Mouse (Mus musculus): ENCODE data around the gene Lrig2.

The Lrig2 gene

DNA sequence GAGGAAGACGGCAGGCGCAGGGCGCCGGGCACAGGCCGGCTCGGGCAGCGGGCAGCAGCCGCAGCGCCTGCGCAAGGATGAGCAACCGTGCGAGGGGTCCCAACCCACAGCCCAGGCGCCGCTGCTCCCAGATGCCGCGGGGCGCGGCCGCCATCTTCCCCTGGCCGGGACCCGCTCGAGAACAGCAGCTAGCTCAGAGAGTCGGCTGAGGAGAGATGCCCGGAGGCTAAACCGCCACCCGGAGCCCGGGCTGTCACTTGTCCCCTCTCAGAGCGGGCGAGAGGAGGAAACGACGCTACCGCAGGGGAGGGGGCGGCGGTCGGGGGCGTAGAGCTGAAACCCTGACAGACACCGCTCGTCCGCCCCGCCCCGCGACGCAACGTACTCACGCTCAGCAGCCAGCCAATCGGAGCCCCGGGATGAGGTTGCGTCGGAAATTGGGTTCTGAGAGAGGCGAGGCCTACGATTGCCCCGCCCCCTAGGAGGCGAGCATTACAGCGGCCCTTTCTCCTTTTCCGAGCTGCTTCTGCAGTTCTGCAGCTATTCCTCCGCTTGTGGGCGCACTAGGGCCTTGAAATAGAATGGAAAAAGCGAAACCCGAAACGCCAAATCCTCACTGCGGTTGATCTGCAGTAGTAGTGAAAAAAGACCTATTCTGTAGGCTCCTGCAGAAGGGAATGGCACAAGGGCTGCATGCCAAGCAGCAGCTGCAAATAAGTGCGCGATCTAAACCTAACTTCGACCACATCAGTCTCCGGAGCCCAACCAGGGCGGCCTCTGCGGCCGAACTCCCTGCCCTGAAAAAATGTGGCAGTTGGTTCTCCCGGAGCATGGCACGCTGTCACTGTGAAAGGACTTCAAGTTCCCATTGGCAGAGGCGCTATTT is at the start of gene Lrig2:
Lrig2 (minus strand) TSS at position 381 of the 886 bp plus-strand sequence.
- peak; percentile 99 for DNase-seq (ENCODE audit: low spot score)

- no peak for DNase-seq (ENCODE audit: low spot score)
Observed at GRCm38 (mm10) chr3:104556624-104557023, 44.9 kb upstream of the Lrig2 start.

- no peak for DNase-seq (ENCODE audit: low spot score)
Observed at GRCm38 (mm10) chr3:104550594-104550993, 38.9 kb upstream of the Lrig2 start.

DNA sequence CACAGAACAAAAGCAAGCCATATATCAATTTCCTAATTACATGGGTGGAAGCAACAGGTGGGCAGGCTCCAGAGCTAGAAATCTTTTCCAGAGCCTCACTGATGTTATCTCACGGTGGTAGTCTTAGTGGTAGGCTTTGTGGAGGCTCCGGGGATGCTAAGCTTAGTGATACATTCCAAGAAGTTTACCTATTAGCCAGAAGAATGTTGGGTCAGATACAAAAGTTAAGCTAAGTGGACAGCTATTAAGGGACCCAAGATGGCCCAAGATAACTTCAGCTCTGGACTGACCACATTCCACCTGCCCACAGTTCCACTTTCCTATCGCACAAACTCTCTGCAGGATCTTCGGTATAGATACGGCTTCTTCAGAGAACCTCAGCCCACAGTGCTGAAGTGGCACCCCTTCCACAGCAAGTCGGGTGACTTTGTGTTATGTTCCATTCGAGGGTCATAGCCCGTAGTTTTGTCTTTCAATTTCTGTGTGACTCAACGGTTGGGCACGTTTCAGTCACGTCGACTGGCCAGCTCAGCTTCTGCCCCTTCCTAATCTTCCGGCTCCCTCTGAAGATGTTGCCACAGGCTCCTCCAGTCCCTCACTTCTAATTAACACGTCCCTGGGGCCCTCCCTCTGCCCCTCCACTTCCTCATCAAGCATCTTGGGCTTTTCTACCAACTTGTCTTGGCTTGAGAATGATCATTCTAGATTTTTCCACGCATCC is 36.8 kb upstream of the Lrig2 start:
- no peak for DNase-seq (ENCODE audit: low spot score)

- DNase-seq (ENCODE audit: low spot score): no peak
Observed at GRCm38 (mm10) chr3:104543825-104544224, 32.1 kb upstream of the Lrig2 start.

- DNase-seq (ENCODE audit: low spot score): no peak
Observed at GRCm38 (mm10) chr3:104542065-104542429, 30.3 kb upstream of the Lrig2 start.

DNA sequence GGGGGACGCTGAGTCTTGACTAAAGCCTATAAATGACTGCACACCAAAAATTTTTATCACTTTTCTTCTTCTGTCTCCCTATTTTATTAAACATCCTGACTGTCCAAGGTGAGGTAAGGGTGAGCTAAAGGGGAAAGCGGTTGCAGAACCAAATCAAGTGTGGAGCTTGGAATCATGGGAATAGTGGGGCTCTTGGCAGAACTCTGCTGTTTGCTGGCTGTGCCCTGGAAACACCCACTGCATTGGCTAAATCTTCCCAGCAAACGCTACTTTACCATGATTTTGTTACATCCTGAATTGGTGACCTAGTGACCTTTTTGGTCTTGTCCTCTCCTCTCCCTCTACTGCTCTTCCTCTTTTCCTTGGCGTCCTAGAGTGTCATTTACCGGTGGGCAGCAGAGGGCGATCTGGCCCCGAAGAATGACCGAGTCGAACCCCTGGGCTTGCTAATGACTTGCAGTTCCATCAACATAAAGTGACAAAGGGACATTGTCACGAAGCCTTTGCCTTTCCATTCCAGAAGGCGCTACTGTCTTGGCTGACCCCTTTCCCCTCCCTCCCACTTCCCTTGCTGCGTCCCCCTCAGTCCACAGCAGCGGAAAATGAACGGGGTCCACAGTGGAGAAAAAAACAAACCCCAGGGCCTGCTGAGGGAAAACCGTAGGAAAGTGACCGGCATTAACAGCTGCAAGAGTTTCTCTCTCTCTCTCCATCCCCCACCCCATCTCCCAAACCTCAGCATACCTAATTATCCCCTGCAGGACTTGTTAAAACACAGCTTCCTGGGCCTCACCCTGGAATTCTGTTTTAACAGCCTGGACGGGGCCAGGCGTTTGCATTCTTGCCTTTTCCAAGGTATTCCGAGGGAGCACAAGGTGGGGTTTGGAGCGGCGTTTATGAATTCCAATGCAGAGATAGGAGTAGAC is 29.7 kb upstream of the Lrig2 start:
- DNase-seq (ENCODE audit: low spot score): peak; percentile 91

GRCm38 (mm10) chr3:104540480-104541138 is 28.9 kb upstream of the Lrig2 start:
- no peak for DNase-seq (ENCODE audit: low spot score)

DNA sequence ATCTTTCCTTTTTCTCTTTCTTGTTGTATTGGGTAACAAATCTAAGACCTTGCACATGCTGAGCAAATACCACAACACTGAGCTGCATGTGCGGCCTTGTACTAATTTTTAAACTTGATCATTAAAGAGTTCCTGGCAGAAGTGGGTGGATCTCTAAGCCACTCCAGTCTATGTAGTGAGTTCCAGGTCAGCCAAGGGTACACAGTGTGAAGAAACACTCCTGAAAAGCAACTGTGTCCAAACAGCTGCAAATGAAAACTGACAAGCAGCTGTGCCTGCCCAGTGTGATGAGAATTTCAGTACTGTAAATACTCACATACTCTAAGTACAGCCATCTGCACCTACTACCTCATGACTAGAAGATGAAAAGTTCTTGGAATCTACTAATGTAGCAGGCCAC is 21.5 kb upstream of the Lrig2 start:
- DNase-seq (ENCODE audit: low spot score): no peak

DNA sequence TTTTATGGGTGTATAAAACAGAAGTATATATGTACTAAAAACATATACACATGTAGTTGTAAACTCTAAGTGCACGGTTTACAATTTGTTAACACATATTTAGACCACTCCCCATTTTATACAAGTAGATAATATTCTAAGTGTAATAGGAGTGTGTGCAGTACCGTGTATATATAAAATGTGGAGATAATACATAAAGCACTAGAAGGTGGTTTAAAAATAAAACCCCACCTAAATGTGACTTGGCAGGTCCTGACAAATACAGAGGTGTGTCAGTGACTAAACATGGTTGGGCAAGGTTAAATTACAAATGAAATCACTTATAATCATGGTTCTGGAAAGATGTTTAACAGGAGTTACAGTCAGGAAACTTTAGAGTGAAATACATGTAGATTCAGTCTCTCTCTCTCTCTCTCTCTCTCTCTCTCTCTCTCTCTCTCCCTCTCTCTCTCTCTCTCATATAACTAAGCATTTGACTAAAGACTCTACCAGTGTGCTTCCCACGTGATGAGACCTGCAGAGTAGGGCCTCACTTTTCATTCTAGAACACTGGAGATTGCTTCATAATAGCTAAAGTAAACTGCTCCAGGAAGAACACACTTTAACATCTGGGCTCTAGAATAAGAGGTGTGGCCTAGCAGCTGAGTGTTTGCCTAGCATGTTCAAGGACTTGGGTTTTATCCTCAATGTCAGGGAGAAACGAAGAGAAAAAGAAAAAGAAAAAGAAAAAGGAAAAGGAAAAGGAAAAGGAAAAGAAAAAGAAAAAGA is 14.6 kb upstream of the Lrig2 start:
- no peak for DNase-seq (ENCODE audit: low spot score)

DNA sequence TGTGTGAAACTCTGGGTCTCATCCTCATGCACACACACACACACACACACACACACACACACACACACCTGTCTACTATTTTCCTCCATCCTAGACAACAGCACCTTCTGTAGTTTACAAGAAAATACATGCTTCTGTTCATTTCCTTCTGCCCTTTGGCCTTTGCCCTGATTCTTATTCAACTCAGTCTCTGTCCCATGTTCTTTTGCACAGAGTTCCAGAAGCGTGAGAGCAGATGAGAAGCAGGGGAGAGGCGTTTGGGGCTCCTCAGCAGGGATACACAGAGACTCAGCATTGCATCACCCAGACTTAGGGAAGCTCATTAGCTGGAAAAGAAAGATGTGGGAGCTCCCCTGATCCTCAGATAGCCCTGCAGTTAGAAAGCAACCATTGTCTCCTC is 13.8 kb upstream of the Lrig2 start:
- DNase-seq (ENCODE audit: low spot score): no peak

- DNase-seq (ENCODE audit: low spot score): no peak
Observed at GRCm38 (mm10) chr3:104525029-104525428, 13.3 kb upstream of the Lrig2 start.

DNA sequence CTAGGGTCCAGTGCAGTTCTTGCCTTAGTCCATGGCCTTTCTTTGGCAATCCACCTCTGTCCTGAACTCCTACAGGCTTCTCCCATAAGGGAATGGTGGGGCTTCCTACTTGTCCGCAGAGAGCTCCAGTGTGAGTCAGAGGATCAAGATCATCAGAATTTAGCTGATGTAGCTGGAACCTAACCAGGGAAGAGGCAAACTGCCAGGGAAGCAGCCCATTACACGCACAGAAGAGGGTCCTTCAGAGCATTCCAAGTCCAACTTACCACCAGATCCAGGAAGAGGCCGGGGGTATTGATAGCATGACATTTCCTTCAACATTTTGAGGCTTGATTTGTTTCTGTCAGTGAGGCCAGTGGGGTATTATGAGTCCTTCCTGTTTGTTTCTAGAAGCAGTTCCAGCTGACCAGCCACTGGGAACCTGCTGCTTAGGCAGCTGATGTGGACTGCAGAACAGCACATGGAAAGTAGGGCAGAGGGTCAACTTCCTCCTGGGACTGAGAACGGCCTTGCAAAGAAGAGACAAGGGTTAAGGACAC is 11.7 kb upstream of the Lrig2 start:
- no peak for DNase-seq (ENCODE audit: low spot score)

- no peak for DNase-seq (ENCODE audit: low spot score)
Observed at GRCm38 (mm10) chr3:104521341-104521924, 9.7 kb upstream of the Lrig2 start.

DNA sequence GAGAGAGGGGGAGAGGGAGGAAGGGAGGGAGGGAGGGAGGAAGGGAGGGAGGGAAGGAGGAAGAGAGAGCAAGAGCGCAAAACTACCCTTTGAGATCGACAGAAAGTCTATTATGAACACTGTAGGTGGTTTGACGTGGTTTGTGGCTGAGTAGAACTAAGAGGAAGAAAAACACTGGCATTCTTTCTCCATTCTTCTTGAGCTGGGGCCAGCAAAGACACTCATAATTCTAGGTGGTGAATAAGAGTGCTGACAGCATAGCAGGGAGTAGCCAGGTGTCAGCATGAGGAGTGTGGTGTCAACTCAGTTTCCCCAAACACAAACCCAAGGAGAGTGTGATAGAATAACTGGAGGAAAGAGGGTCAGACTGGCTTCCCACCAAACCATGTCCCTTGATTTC is 8.8 kb upstream of the Lrig2 start:
- DNase-seq (ENCODE audit: low spot score): no peak

DNA sequence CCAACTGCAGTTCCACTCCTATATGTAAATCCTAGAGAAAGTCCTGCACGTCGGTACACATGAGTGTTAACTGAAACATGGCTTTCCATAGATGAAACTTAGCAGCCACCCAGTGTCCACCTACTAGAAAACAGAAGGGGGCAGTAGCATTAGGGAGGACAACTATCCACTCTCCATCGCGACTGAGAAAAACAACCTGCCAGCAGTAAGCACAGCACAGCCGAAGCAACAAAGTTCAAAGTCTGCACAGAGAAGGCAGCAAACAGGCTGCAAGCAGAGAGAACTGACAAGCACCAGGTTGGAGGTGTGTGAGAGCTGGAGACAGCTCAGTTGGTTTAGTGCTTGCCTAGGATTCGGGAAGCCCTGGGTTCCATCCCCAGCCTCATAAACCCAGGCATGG is 7.2 kb upstream of the Lrig2 start:
- no peak for DNase-seq (ENCODE audit: low spot score)

DNA sequence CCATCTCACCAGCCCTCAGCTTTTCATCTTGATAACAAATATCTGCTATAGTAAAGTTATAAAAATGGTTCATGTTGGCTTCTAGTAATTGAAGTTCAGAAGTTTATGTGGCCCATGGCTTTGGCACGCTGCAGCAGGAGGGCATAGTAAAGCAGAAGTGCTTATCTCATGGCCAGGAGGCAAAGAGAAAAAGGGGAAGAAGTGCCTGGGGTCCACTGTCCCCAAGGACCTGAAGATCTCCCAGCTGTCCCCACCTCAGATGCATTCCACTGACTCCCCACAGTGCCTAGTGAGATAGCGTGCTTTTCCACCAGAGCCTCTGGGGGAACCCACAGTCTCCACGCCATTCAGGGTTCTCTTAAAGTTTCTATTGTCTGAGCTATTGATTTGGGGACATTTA is 6.7 kb upstream of the Lrig2 start:
- no peak for DNase-seq (ENCODE audit: low spot score)

DNA sequence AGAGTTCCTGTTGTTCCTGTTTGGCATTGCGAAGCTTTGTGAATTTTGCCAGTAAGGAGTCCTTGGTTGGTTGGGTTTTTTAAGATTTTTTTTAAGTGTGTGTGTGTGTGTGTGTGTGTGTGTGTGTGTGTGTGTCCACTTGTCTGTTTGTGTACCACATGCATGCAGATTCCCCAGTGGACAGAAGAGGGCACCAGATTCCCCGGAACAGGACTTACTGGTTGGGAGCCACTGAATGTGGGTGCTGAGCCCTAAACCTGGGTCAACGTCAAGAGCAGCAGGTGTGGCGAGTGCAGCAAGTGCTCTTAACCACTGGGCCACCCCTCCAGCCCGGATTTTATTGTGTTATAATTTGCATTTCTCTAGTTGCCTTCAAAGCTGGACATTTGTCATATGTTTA is 5.4 kb upstream of the Lrig2 start:
- DNase-seq (ENCODE audit: low spot score): no peak

GRCm38 (mm10) chr3:104514510-104514909 is 2.8 kb upstream of the Lrig2 start:
- DNase-seq (ENCODE audit: low spot score): no peak

DNA sequence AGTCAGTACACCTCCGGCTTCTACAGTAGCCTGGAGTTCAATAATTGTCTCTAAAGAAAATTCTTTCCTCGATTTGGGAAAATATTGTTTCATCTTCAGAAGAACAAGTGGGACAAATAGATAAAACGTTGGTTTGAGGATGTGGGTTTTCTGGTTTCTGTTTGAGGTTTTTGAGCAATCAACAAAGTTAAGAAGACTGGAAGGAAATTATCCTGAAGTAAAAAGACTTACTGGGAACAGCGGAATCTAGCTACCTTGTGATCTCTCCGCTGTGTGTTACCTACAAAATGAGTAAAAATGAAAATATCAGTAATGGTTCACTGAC is 668 bp upstream of the Lrig2 start:
- no peak for DNase-seq (ENCODE audit: low spot score)
